Mouse (Mus musculus) limb, embryonic 14.5 days (tissue): ENCODE measurements around the gene Pdlim1. TPM values are rescaled to one million over a fixed set of nuclear protein-coding genes. Genes with fewer than 3 reads are reported as not detected.

ENCODE experiments used
- ATAC-seq: fragments of 200-750 bp; cut with Nextera tagmentation; 2 replicates; pipeline ENCODE4 v1.8.0; 2017; ENCODE audit warnings: low read depth, moderate number of reproducible peaks, moderate TSS enrichment; ENCODE audit not compliant: low FRiP score
- DNase-seq: peaks from one replicate; pipeline ENCODE4 v3.0.0-alpha.2; 2015; ENCODE audit warnings: low spot score
- H3K27ac ChIP-seq: fragments of 300-500 bp; sonication (generic); replicated peaks from 2 replicates; pipeline ENCODE4 v1.5.1; 2014; ENCODE audit warnings: low read depth, mild to moderate bottlenecking, low read length, moderate library complexity, mixed read lengths
- H3K27me3 ChIP-seq: fragments of 300-500 bp; sonication (generic); 2 replicates; pipeline ENCODE4 v1.6.1; 2014; ENCODE audit warnings: low read length, mixed read lengths; ENCODE audit not compliant: control insufficient read depth, insufficient read depth
- H3K36me3 ChIP-seq: fragments of 300-500 bp; sonication (generic); 2 replicates; pipeline ENCODE4 v1.6.1; 2014; ENCODE audit warnings: mild to moderate bottlenecking, low read length, moderate library complexity, mixed read lengths; ENCODE audit not compliant: control insufficient read depth, insufficient read depth
- H3K4me1 ChIP-seq: fragments of 300-500 bp; sonication (generic); 2 replicates; pipeline ENCODE4 v1.6.1; 2014; ENCODE audit warnings: antibody characterized with exemption, low read length, mixed read lengths; ENCODE audit not compliant: control insufficient read depth, insufficient read depth
- H3K4me2 ChIP-seq: fragments of 300-500 bp; sonication (generic); replicated peaks from 2 replicates; pipeline ENCODE4 v1.6.1; 2014; ENCODE audit warnings: low read depth, mild to moderate bottlenecking, low read length, moderate library complexity; ENCODE audit not compliant: severe bottlenecking
- H3K4me3 ChIP-seq: fragments of 300-500 bp; sonication (generic); replicated peaks from 2 replicates; pipeline ENCODE4 v1.5.1; 2014; ENCODE audit warnings: low read length
- H3K9ac ChIP-seq: fragments of 300-500 bp; sonication (generic); 2 replicates; pipeline ENCODE4 v1.6.1; 2014; ENCODE audit warnings: mild to moderate bottlenecking, low read depth, low read length, moderate library complexity; ENCODE audit not compliant: severe bottlenecking
- H3K9me3 ChIP-seq: fragments of 300-500 bp; sonication (generic); 2 replicates; pipeline ENCODE4 v1.6.1; 2016; ENCODE audit warnings: low read length; ENCODE audit not compliant: control insufficient read depth
- POLR2A ChIP-seq: fragments of 200-500 bp; IDR thresholded peaks from 2 replicates; pipeline ENCODE4 v1.8.0; 2012; ENCODE audit warnings: inconsistent platforms, mild to moderate bottlenecking, moderate library complexity, borderline replicate concordance; ENCODE audit not compliant: insufficient read depth, insufficient read length; ENCODE audit errors: extremely low read depth
- WGBS: fragments of 180-500 bp; shearing (Covaris S2); extraction: QIAGEN DNeasy Blood & Tissue Kit; methylation state at CpG from one replicate; pipeline ENCODE4 v1.1.7; 2014; 5-methylcytosine and 5-hydroxymethylcytosine counted together
- polyA plus RNA-seq, 2 experiments: library from polyadenylated mRNA; depleted of rRNA in 1 of 2; stranded (reverse) in 1 of 2; unstranded in 1 of 2; fragments of >200 nt; fragmentation: Nextera tagmentation in 1 of 2; extraction: Ambion mirVana in 1 of 2; gene quantifications; 2 replicates each; pipeline versions ENCODE4 v1.2.1 to v1.2.3; 2012 to 2014

The Pdlim1 gene
- polyA plus RNA-seq, 2 experiments, result 85.3 to 175 TPM

DNA sequence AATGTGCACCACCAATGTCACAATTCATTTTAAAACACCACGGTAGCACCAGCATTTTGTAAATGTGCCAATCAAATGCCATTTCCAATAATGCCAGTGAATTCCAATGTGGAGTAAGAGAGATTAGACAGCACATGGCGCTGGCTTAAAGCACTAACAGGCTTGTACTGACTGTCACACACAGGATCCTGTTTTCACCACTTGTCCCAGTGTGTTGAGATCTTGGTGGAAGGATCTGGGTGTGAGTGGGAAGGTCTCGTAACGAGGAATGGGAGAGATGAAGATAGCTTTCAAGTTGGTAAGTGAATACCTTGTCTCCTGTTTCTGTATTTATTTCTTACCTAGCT, 26.1 kb upstream of the Pdlim1 start:
- Histone ChIP-seq H3K4me1 (no peaks in the 10 kb centered on the region; the same call in 1 of the 2 replicates), H3K27ac (no peak overlapping the region), H3K9me3 (no peaks in the 10 kb centered on the region), H3K9ac (no peak overlapping the region), H3K27me3 (no peaks in the 10 kb centered on the region), H3K4me3 (no peak overlapping the region), H3K36me3 (peaks cover 4% of the 10 kb centered on the region), H3K4me2 (no peak overlapping the region)
- ATAC-seq (no peak), DNase-seq (no peak)
- WGBS, result 86% methylated on average over 4 of the region's 4 CpGs
- no peak for TF ChIP-seq POLR2A

- no peak for DNase-seq
- no peak for TF ChIP-seq POLR2A
- WGBS, result 85% methylated on average over 7 of the region's 7 CpGs
These were observed 25.6 kb upstream of the Pdlim1 start for GRCm38 (mm10) chr19:40297078-40297797.

DNA sequence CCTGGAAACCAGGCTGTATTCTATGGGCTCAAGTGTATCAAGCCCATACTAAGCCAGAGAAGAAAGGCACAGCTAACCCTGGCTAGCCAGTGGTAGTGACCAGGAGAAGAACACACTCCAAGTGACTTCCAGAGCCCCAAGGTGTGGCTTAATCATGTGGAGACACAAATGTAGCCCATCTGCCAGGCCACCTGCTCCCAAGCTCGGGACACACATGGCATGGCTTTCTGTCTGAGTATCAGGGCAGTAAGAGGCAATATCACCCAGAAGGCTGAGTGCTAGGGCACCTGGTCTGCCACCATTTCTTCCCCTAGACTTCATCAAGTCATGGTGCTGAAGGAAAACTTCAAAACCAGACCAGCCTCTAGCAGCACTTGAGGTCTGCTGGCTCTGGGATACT, 22.6 kb upstream of the Pdlim1 start:
- no peak for TF ChIP-seq POLR2A
- H3K9ac ChIP-seq, result no peak overlapping the region
- H3K4me3 ChIP-seq, result no peak overlapping the region
- ATAC-seq, result no peak
- 60% methylated on average over 1 of the region's 1 CpGs for WGBS
- no peak overlapping the region for H3K27ac ChIP-seq
- DNase-seq, result no peak
- no peaks in the 10 kb centered on the region for H3K9me3 ChIP-seq
- H3K4me1 ChIP-seq, result no peaks in the 10 kb centered on the region; the same call in 1 of the 2 replicates
- no peak overlapping the region for H3K4me2 ChIP-seq
- no peaks in the 10 kb centered on the region; the same call in 1 of the 2 replicates for H3K36me3 ChIP-seq
- H3K27me3 ChIP-seq, result no peaks in the 10 kb centered on the region

More at GRCm38 (mm10) chr19:40297078-40297797, 25.6 kb upstream of the Pdlim1 start:
- H3K27ac ChIP-seq, result no peak overlapping the region
- no peak overlapping the region for H3K4me3 ChIP-seq
- H3K36me3 ChIP-seq, result peaks cover 4% of the 10 kb centered on the region
- H3K9ac ChIP-seq, result no peak overlapping the region
- H3K4me2 ChIP-seq, result no peak overlapping the region
- no peaks in the 10 kb centered on the region for H3K27me3 ChIP-seq
- no peak for ATAC-seq
- no peaks in the 10 kb centered on the region for H3K9me3 ChIP-seq
- no peaks in the 10 kb centered on the region; the same call in 1 of the 2 replicates for H3K4me1 ChIP-seq

DNA sequence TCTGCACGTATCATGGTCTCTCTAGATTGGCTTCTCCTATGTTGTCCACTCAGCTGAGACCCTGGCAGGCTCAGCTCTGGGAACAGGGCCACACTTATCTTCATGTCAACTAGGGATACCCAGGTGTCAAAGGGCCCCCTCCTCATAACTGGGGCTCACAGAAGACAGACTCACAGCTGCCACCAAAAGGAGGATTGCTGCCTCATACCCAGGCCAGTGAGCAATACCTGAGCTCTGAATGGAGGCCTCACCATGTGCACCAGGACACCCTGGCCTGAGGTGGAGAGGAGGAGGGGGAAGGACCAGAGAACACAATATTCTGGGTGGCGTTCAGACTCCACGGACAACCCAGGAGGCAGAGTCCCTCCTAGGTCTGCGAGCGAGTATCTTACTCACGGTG, 22.1 kb upstream of the Pdlim1 start:
- Histone ChIP-seq H3K27ac (no peak overlapping the region), H3K36me3 (no peaks in the 10 kb centered on the region; the same call in 1 of the 2 replicates), H3K4me2 (no peak overlapping the region), H3K4me1 (no peaks in the 10 kb centered on the region; the same call in 1 of the 2 replicates), H3K4me3 (no peak overlapping the region), H3K9ac (no peak overlapping the region), H3K9me3 (no peaks in the 10 kb centered on the region), H3K27me3 (no peaks in the 10 kb centered on the region)
- TF ChIP-seq POLR2A, result no peak
- DNase-seq (no peak), ATAC-seq (no peak)
- WGBS, result 93% methylated on average over 6 of the region's 6 CpGs

GRCm38 (mm10) chr19:40290099-40290724, 18.6 kb upstream of the Pdlim1 start:
- no peak for DNase-seq

More at GRCm38 (mm10) chr19:40290099-40290724, 18.6 kb upstream of the Pdlim1 start:
- no peak for ATAC-seq
- H3K27ac ChIP-seq, result no peak overlapping the region
- no peak overlapping the region for H3K4me2 ChIP-seq
- no peak overlapping the region for H3K9ac ChIP-seq
- H3K36me3 ChIP-seq, result no peaks in the 10 kb centered on the region; the same call in 1 of the 2 replicates
- TF ChIP-seq POLR2A, result no peak
- no peaks in the 10 kb centered on the region for H3K9me3 ChIP-seq
- 71% methylated on average over 6 of the region's 6 CpGs for WGBS
- no peak overlapping the region for H3K4me3 ChIP-seq
- H3K27me3 ChIP-seq, result no peaks in the 10 kb centered on the region
- H3K4me1 ChIP-seq, result no peaks in the 10 kb centered on the region; the same call in 1 of the 2 replicates
